In genomic region chr12:84979264-84979862, GRCm38 (mm10) we compare ENCODE assay signal across 30 mouse cellular contexts. TPM values are rescaled to one million over a fixed set of nuclear protein-coding genes. Genes with fewer than 3 reads are reported as not detected.
DNase-seq lines count a peak whose midpoint lies in the region; ATAC-seq and TF ChIP-seq lines count a peak whose summit lies in the region.
"Had no signal": no experiment of that assay in that cellular context is flagged by ENCODE, and none has a peak within 500 bp of the region (broad histone marks: within the 10 kb centered on the region; RNA-seq: fewer than 3 reads in every experiment).

No protein-coding gene starts in this region.

- in situ Hi-C loops in CH12.LX (cut with MboI; ENCODE audit: low pct_ligation_motif_present, low pct_unique_long_range_greater_than_20kb, low sequenced_read_pairs) = loop anchor here (25.0 kb wide), 1 partner anchor 167 kb away; no protein-coding TSS in a partner anchor
- in situ Hi-C loops in ES-E14 (cut with MboI; ENCODE audit: low sequenced_read_pairs in 2 of 2, unreplicated experiment in 2 of 2) = no loop called here

- TF ChIP-seq RAD21 in CH12.LX (IDR thresholded peaks at IDR 0.05; ENCODE audit: low read depth, low read length) = no peak

- H3K4me2 ChIP-seq in CH12.LX (ENCODE audit: insufficient read depth, low read depth, poor library complexity, severe bottlenecking) = no peak overlapping the region
- H3K4me2 ChIP-seq in forebrain, embryonic 12.5 days = no peak overlapping the region
- H3K4me2 ChIP-seq: forebrain, embryonic 15.5 days; heart, embryonic 13.5 days; hindbrain, embryonic 14.5 days had no signal

- peaks cover 64% of the 10 kb centered on the region for H3K36me3 ChIP-seq in liver, adult 2 months (ENCODE audit: control insufficient read depth, insufficient read depth, low read length)
- H3K36me3 ChIP-seq in CH12.LX (replicated peaks in 1 of 2; ENCODE audit: control insufficient read depth in 1 of 2, insufficient read depth in 1 of 2, low read length in 1 of 2) = peaks cover 68 to 93% of the 10 kb centered on the region in 2 experiments
- H3K36me3 ChIP-seq in ES-E14 (ENCODE audit: control insufficient read depth, insufficient read depth, low read length, poor library complexity, severe bottlenecking) = peaks cover 34% of the 10 kb centered on the region
- peaks cover 82% of the 10 kb centered on the region for H3K36me3 ChIP-seq in forebrain, embryonic 12.5 days (replicated peaks)

- H3K27me3 ChIP-seq in liver, adult 2 months (ENCODE audit: control insufficient read depth, insufficient read depth, low read length) = no peaks in the 10 kb centered on the region
- no peaks in the 10 kb centered on the region for H3K27me3 ChIP-seq in CH12.LX (replicated peaks)
- no peaks in the 10 kb centered on the region for H3K27me3 ChIP-seq in forebrain, embryonic 12.5 days
- H3K27me3 ChIP-seq: forebrain, embryonic 15.5 days; heart, embryonic 13.5 days; Patski had no signal

- no peak overlapping the region for H3K9ac ChIP-seq in liver, adult 2 months (ENCODE audit: low read depth, low read length)
- H3K9ac ChIP-seq in CH12.LX (ENCODE audit: insufficient read depth, low read depth) (no peak overlapping the region), ES-E14 (ENCODE audit: insufficient read depth, low read depth, low read length, poor library complexity, severe bottlenecking) (no peak overlapping the region)
- H3K9ac ChIP-seq in forebrain, embryonic 12.5 days = no peak overlapping the region
- H3K9ac ChIP-seq: forebrain, embryonic 15.5 days; heart, embryonic 13.5 days; hindbrain, embryonic 14.5 days had no signal

- H3K79me2 ChIP-seq in liver, adult 2 months (ENCODE audit: control insufficient read depth, insufficient read depth, low read length) = no peaks in the 10 kb centered on the region
- H3K79me2 ChIP-seq in CH12.LX (replicated peaks; ENCODE audit: control insufficient read depth, extremely low read depth, insufficient read depth, poor library complexity, severe bottlenecking) = no peaks in the 10 kb centered on the region; the same call in 1 of the 2 replicates

- no peak overlapping the region for H3K4me3 ChIP-seq in liver, adult 2 months (ENCODE audit: insufficient read depth, low read depth, low read length)
- H3K4me3 ChIP-seq in CH12.LX (replicated peaks in 1 of 3; ENCODE audit: low read depth in 2 of 3, low read length in 2 of 3, poor library complexity in 1 of 3) (no peak overlapping the region), ES-E14 (ENCODE audit: insufficient read depth in 1 of 2, low read depth in 1 of 2, low read length in 2 of 2, poor library complexity in 1 of 2, severe bottlenecking in 1 of 2) (no peak overlapping the region)
- no peak overlapping the region for H3K4me3 ChIP-seq in forebrain, embryonic 12.5 days (replicated peaks)
- H3K4me3 ChIP-seq: forebrain, embryonic 15.5 days; heart, embryonic 10.5 days; heart, embryonic 13.5 days had no signal

- no peak for ATAC-seq in forebrain, embryonic 12.5 days (ENCODE audit: low FRiP score)
- ATAC-seq: CD4-positive, CD25-positive, alpha-beta regulatory T cell, adult 4 months; forebrain, embryonic 15.5 days; hindbrain, postnatal 0 days; inflammation-experienced regulatory T-cells, adult 6 months; intestine, embryonic 16.5 days; Patski had no signal

- dilution Hi-C loops in CH12.LX (cut with MboI; ENCODE audit: extremely low pct_ligation_motif_present, extremely low pct_unique_long_range_greater_than_20kb, low sequenced_read_pairs) = no loop called here

- WGBS in liver, adult 2 months = 16% methylated on average over 2 of the region's 2 CpGs
- WGBS in forebrain, embryonic 12.5 days = 90% methylated on average over 2 of the region's 2 CpGs

- H3K9me3 ChIP-seq in CH12.LX (replicated peaks; ENCODE audit: low read length) (no peaks in the 10 kb centered on the region), ES-E14 (ENCODE audit: control insufficient read depth, insufficient read depth, low read depth, low read length) (no peaks in the 10 kb centered on the region)
- no peaks in the 10 kb centered on the region for H3K9me3 ChIP-seq in forebrain, embryonic 12.5 days
- H3K9me3 ChIP-seq: forebrain, embryonic 15.5 days; G1E; heart, embryonic 10.5 days; heart, embryonic 13.5 days had no signal

- no peak for TF ChIP-seq POLR2A in liver, adult 2 months (IDR thresholded peaks at IDR 0.05; ENCODE audit: extremely low read depth, insufficient read depth, low read length)
- TF ChIP-seq POLR2A in CH12.LX (IDR thresholded peaks at IDR 0.05; ENCODE audit: low read depth, low read length) = no peak

- H3K4me1 ChIP-seq in liver, adult 2 months (ENCODE audit: control insufficient read depth, insufficient read depth, low read length) = peaks cover 10% of the 10 kb centered on the region
- H3K4me1 ChIP-seq in CH12.LX (ENCODE audit: control insufficient read depth in 1 of 2, insufficient read depth in 2 of 2) (no peaks in the 10 kb centered on the region), ES-E14 (ENCODE audit: control insufficient read depth in 2 of 2, insufficient read depth in 2 of 2, low read length in 2 of 2, poor library complexity in 1 of 2) (no peaks in the 10 kb centered on the region)
- no peaks in the 10 kb centered on the region for H3K4me1 ChIP-seq in forebrain, embryonic 12.5 days
- H3K4me1 ChIP-seq: forebrain, embryonic 15.5 days; heart, embryonic 10.5 days; heart, embryonic 13.5 days had no signal

- no peak for TF ChIP-seq CTCF in liver, adult 2 months (IDR thresholded peaks at IDR 0.05; ENCODE audit: low read depth, low read length)
- no peak for TF ChIP-seq CTCF in CH12.LX (conservative IDR thresholded peaks at IDR 0.05 in 1 of 2, IDR thresholded peaks at IDR 0.05 in 1 of 2; ENCODE audit: low read depth in 2 of 2, low read length in 2 of 2)

- H3K27ac ChIP-seq in liver, adult 2 months (replicated peaks; ENCODE audit: insufficient read depth, low read depth, low read length) = peak overlapping the region; percentile 91
- H3K27ac ChIP-seq in CH12.LX (ENCODE audit: insufficient read depth, low read depth) = no peak overlapping the region
- H3K27ac ChIP-seq in ES-E14 (ENCODE audit: insufficient read depth, low read depth, low read length, poor library complexity, severe bottlenecking) = no peak overlapping the region
- H3K27ac ChIP-seq in forebrain, embryonic 12.5 days = no peak overlapping the region
- H3K27ac ChIP-seq: forebrain, embryonic 15.5 days; heart, embryonic 10.5 days; heart, embryonic 13.5 days; hindbrain, embryonic 14.5 days; hindbrain, postnatal 0 days had no signal

- peak; percentile 89 for DNase-seq in liver, adult 2 months (ENCODE audit: extremely low read depth, low read depth, low spot score)
- DNase-seq in liver (no peak), CH12.LX (ENCODE audit: extremely low read depth) (no peak), ES-E14 (ENCODE audit: low read depth, low spot score) (no peak)
- peak; percentile 92 for DNase-seq in fat pad, adult 2 months (ENCODE audit: extremely low read depth, low read depth, low spot score)
- DNase-seq in cerebellum, postnatal 14 days = no peak
- DNase-seq: adrenal gland, adult 2 months; adrenal gland, postnatal 25 days; cerebellum, adult 11 months; cerebellum, adult 2 months; cerebellum, adult 9-11 months; cerebellum, postnatal 36 days; embryo, embryonic 11 days; gastrocnemius, postnatal 10 days; gastrocnemius, postnatal 36 days; heart, adult 18-20 months; heart, postnatal 14 days; heart, postnatal 4 days; kidney, adult 18-20 months had no signal

- TF ChIP-seq EP300 in CH12.LX (IDR thresholded peaks at IDR 0.05; ENCODE audit: low read length) = no peak

TF ChIP-seq in CH12.LX, 34 proteins besides CTCF, POLR2A, EP300 and RAD21:
- TF ChIP-seq MAFK (IDR thresholded peaks at IDR 0.05; ENCODE audit: insufficient replicate concordance, low read length) (0 out of 2 replicates have a peak, but pooled peaks have one; percentile 45), MEF2A (IDR thresholded peaks at IDR 0.05; ENCODE audit: borderline replicate concordance, low read depth, low read length) (no peak)

TF ChIP-seq in ES-E14, 5 proteins besides CTCF, POLR2A, EP300 and RAD21:
- TF ChIP-seq MAFK (IDR thresholded peaks at IDR 0.05; ENCODE audit: insufficient read depth, low read depth, low read length) = peak; percentile 46; the same call in 1 of the 2 replicates
- TF ChIP-seq HCFC1 (IDR thresholded peaks at IDR 0.05; ENCODE audit: borderline replicate concordance, insufficient read depth, low read length) = no peak

RNA-seq across cellular contexts. Expression of gene Arel1, which starts 8.7 kb away (rescaled TPM):
- 22.2 and 22.4 TPM in 2 replicates for total RNA-seq in liver, adult 2 months (2014; rRNA removed)
- polyA plus RNA-seq in liver, adult 2 months (2012; rRNA removed) = 17.6 and 21.0 TPM in 2 replicates
- 18.5 and 21.6 TPM in 2 replicates for total RNA-seq in CH12.LX (2012; rRNA removed)
- 20.0 and 22.5 TPM in 2 replicates for total RNA-seq in CH12.LX (2014; rRNA removed)
- polyA plus RNA-seq in CH12.LX (2012; ENCODE audit: insufficient read length, low read depth) = 14.2 and 16.9 TPM in 2 replicates
- 31.3 and 35.8 TPM in 2 replicates for total RNA-seq in ES-E14 (2012; rRNA removed)
- 27.6 and 27.9 TPM in 2 replicates for polyA plus RNA-seq in forebrain, embryonic 12.5 days (2016; fragmentation: Nextera tagmentation; extraction: Ambion mirVana)

RNA-seq across cellular contexts. Expression of gene Fcf1, which starts 8.7 kb away (rescaled TPM):
- 47.5 and 59.7 TPM in 2 replicates for total RNA-seq in liver, adult 2 months (2014; rRNA removed)
- 21.7 and 23.2 TPM in 2 replicates for polyA plus RNA-seq in liver, adult 2 months (2012; rRNA removed)
- 152 and 188 TPM in 2 replicates for total RNA-seq in CH12.LX (2012; rRNA removed)
- 273 and 340 TPM in 2 replicates for total RNA-seq in CH12.LX (2014; rRNA removed)
- 239 and 265 TPM in 2 replicates for polyA plus RNA-seq in CH12.LX (2012; ENCODE audit: insufficient read length, low read depth)
- total RNA-seq in ES-E14 (2012; rRNA removed) = 156 and 161 TPM in 2 replicates
- 132 TPM in 2 replicates for polyA plus RNA-seq in forebrain, embryonic 12.5 days (2016; fragmentation: Nextera tagmentation; extraction: Ambion mirVana)

RNA-seq across cellular contexts. Expression of gene Ylpm1, which starts 16.8 kb away (rescaled TPM):
- total RNA-seq in liver, adult 2 months (2014; rRNA removed) = 16.9 TPM in 2 replicates
- 4.7 and 5.2 TPM in 2 replicates for polyA plus RNA-seq in liver, adult 2 months (2012; rRNA removed)
- total RNA-seq in CH12.LX (2012; rRNA removed) = 20.1 and 22.3 TPM in 2 replicates
- 19.3 and 20.7 TPM in 2 replicates for total RNA-seq in CH12.LX (2014; rRNA removed)
- polyA plus RNA-seq in CH12.LX (2012; ENCODE audit: insufficient read length, low read depth) = 56.8 and 58.7 TPM in 2 replicates
- total RNA-seq in ES-E14 (2012; rRNA removed) = 33.4 and 38.8 TPM in 2 replicates
- polyA plus RNA-seq in forebrain, embryonic 12.5 days (2016; fragmentation: Nextera tagmentation; extraction: Ambion mirVana) = 45.5 and 47.8 TPM in 2 replicates

Comparison
In these comparisons a context has a peak if more than half of its experiments do, and no peak if none do; other contexts are left out.
1. DNase-seq: peak in liver, adult 2 months (single experiment) and fat pad, adult 2 months (single experiment); none in liver (single experiment), CH12.LX (single experiment), ES-E14 (single experiment) and cerebellum, postnatal 14 days (0 of 2).